Mouse (Mus musculus): ENCODE measurements around the gene Agbl3.

Agbl3 gene

DNA sequence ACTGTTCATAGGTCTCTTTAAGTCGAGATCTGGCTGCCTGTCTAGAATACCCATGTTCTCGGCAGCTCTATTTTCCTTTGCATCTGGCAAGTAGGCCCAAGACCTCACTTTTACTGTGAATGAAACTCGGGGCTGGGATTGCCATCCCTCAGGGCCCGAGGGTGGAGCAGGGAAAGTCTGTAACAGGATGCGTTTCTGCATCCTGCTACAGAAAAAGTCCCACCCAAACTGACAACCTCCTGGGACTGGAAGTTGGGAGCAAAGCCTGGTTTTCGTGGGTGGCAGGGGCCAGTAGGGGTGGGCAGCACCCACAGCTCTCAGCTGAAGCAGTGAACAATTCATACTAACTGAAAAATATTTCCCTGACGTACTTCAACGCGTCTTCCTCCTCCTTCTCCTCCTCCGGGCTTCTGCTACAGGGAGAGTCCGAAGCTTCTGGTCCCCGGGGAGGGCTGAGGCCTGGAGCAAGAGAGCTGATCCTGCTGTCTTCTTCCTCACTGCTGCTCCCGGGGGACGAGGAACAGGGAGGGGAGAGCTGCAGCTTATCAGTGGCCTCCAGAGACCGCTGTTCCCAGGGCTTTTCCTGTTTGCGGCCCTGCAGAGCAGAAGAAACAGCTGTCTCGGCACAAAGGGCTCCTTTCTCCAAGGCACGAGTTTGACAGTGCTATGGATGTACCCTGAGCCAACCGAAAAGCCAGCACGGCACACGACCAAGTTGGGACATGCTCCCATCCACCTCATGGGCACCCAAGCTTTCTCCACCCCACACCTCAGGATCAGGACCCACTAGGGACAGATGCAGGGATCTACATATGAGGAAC is 94.1 kb downstream of the Agbl3 start:
- no peak for DNase-seq (ENCODE audit: low read depth, low spot score)

DNA sequence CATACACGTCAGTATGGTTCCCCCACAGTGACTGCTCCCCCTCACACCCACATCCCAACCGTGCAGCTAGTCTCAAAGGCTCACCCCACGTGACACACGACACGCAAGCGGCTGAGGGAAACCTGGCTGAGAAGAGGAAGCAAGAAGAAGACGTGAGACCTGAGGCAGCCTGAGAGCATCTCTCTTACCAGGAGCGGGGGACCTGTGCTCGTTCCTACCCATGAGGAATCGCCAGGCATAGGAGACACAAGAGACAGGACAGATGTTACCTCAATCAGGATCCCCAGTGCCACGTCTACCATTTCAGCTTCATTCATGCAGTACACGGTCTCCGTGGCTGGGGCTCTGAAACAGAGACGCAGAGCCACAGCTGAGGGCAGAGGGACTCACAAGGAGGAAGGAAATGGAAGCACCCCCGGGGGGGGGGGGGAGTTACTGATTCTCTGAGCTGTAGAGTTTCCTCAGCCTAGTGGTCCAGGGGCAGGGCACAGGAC is 95.1 kb downstream of the Agbl3 start:
- peak; percentile 82 for DNase-seq (ENCODE audit: low read depth, low spot score)

DNA sequence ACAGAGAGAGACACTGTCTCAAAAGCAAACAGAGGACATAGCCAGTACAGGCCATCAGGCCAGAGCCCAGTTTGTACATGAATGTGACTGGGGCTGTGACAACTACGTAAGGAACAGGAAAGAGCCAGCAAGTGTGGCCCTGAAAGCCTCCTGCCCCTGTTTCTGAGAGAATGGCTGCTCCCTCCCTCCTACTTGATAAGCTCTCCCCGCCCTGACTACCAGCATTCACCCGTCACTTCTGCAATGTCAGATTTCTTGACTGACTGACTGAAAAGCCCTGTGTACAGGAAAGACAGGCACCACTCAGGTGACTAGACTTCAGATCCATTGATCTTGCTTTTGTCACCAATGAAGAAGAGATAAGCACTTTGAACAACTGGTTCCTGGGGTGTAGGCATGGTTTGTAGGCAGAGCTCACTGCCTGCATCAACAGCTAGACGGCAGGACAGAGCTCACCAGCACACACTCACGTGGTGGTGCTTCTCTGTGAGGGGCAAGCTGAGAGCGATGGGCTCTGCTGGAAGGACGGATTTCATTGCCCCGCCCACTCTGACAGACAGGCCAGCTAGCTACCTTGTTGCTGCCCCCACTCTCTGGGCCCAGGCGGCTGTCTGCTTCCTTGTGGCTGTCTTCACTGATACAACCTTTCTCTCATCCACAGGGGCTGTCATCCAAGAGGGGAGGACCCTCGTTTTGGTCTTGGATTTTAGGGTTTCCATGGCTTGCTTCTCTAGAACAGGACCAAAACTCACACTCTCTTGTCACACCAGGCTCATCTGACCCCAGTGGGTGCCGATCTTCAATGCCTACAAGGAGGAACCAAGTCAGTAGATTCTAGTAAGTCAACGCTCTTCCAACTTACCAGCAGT is 96.0 kb downstream of the Agbl3 start:
- peak; percentile 32 for DNase-seq (ENCODE audit: low read depth, low spot score)

DNA sequence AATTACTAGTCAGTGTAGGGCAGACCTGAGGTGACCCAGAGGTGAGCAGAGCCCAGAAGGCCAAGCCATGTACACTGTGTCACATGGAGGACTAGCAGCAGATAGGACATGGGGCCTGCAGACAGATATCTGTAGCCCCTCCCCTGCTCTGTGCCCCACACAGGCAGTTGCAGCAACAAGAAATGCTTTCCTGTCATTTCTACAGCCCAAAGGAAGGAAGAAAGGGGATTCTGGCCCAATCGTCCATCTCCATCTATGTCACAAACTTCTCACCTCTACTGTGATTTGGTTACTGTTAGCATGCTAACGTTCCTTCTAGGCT is 96.6 kb downstream of the Agbl3 start:
- DNase-seq (ENCODE audit: low read depth, low spot score): peak; percentile 29

DNA sequence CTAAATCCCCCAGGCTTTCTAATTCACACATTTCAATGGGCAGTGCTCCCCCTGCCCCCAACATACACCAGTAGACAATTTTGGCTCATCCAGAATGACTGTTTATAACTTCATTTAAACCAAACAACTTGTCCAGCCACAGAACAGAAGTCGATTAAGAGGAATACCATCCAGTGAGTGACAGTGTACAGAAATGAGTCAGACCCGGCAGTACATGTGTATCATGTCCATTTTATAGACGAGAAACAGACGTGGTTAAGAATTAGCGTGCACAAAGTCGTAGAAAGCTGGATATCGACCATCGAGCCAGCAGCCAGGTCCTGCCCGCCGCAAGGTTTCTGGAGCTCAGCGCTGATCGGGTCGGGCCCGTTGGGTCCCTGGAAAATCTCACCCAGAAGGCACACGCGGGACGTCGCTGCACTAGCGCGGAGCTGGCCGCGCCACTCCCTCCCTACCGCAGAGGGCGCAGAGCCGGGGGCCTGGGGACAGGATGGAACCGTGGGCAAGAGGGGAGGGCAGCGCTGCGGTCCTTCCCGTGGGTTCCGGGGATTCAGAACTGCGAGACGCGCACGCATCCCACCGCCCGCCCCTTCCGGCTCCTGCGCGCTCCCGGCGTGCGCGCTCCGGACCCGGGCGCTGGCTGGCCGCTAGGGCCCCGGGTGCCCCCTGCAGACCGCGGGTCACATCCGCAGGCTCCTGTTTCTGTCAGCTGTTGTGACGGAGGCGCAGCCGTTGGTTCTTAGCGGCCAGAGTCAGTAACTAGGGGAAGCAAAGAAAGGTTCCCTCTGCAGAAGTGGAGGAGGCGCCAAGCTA is 97.5 kb downstream of the Agbl3 start, which contains the start of gene Cyren:
Cyren (minus strand) TSS at position 552 of the 813 bp plus-strand sequence.
- DNase-seq (ENCODE audit: low read depth, low spot score): peak; percentile 94

DNA sequence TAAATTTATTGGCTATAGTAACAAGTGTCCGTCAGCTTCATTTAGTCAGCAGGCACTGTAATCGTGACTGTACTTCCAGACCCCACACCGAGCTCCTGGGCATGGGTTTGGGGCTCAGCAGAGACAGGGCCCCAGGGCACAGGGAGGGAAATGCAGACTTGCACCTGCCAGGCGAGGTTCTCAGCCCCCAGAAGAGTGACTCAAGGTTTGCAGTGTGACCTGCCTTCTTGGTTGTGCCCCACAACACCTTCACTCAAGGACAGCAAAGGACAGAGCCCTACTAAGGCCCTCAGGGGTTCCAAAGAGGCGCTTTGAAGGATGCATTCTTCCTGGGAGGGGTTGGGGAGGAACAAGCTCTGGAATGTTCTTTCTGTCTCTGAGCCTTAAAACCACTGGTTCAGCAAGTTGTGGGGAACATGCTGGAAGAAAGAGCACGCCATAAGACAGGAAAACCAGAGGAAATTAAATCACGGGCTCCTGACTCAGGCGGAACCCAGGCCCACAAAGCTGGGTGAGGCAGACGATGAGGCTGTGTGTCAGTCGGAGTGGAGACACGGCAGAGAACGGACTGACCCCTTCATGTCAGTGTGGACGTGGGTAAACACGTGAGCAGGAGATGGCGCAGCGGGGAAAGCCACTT is 99.0 kb downstream of the Agbl3 start:
- no peak for DNase-seq (ENCODE audit: low read depth, low spot score)

DNA sequence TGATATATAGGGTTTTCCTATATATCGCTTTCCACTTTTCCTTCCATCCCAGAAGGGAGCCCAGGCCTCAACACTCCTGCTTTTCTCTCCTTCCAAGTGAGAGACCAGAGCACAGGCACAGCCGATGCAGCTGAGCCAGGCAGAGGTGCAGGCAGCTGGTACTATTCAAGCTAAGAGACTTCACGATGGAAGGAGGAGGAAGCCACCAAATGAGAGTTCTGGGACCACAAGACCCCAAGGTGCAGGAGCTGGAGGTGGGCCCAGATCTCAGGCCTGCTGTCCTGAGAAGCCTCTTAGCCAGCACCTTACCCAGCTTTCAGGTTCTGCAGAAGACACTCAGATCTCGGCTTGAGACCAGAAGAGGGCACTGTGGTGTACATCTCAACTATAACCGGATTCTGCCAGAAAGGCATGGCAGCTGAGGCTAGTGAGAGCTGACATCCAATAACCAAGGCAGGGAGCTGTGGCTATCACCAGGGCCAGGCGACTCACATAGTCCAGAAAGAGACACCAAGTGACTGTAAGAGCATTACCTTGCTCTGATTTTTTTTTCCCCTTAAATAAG is 99.8 kb downstream of the Agbl3 start:
- peak; percentile 53 for DNase-seq (ENCODE audit: low read depth, low spot score)

DNA sequence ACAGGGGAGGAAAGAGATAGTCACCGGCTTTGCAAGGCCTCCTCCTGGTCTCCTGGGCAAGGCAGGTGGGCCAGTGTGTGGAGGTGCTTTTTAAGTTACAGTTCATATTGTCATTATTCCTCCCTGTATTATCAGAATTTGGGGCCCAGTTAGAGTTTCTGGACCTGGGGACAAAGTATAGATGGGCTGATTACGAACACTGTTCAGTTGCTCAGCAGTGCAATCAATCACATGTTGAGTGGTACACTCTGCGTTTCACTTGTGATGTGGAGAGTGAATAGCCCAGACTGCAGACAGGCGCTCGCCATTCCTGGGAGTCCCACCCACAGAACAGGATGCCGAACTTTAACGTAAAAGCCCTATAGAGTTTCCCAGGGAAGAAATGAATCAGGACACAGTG is 104.5 kb downstream of the Agbl3 start:
- DNase-seq (ENCODE audit: low read depth, low spot score): no peak

DNA sequence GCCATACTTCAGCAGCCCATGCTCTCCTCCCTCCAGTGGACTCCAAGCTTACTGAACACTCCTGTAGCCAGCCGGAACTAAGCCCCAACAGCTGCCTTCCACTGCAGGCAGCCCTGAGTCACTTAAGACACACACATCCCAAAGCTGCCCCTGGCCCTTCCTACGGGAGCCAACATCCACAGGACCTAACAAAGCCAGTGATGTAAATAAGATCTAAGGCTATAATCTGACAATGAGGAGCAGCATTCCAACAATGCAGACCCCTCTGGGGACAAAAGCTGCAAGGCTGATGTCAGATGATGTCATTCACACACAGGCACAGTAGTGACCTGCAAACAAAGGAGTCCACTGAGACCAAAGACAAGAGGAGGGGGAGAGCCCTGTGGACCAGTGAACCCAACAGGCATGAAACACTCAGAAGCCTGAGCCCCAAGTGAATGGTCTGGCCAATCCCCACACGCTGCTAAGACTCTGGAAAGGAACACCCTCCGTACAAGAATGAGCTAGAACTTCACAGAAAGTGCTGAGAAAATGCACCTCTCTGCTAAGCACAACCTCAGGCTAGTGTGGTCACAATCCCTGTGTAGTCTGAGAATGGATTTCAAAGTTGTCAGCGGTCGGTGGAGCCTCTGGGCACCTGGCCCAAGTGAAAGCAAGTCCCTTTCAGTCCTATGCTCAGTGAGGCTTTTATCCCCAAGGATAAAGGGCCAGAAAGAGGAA is 107.1 kb downstream of the Agbl3 start:
- no peak for DNase-seq (ENCODE audit: low read depth, low spot score)

DNA sequence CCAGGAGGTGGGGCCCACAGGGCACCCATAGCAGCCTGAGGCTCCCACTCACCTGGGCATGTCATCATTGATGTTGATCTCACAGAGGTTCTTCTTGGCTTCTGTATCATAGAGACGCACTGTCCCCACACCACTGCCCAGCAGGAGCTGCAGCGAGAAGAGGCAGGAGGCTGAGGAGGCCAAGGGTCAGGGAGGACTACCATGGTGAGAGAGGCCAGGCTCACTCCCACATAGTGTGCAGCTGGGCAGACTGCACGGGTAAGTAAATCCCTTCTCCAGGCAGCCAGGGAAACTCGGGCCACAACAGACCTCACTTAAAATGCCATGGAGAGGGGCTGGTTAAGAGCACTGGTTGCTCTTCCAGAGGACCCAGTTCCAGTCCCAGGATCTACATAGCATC is 109.0 kb downstream of the Agbl3 start:
- no peak for DNase-seq (ENCODE audit: low read depth, low spot score)

DNA sequence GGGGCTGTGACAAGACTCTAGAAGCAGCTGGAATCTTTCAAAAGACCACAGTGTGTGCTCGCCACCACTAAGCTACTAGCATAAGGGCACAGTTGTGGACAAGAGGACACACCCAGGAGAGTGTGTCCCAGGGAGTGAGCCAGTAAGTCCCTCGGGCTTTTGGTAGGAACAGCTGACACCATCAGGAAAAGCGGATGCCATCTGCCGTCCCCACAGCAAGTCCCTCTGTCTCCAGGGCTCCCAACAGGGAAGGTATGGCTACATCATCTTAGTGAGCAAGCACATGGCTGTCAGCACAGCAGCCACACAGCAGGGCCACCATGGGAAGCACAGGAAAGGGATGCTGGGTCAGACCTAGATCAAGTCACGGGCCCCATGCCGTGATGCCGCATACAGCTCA is 115.3 kb downstream of the Agbl3 start:
- DNase-seq (ENCODE audit: low read depth, low spot score): no peak

DNA sequence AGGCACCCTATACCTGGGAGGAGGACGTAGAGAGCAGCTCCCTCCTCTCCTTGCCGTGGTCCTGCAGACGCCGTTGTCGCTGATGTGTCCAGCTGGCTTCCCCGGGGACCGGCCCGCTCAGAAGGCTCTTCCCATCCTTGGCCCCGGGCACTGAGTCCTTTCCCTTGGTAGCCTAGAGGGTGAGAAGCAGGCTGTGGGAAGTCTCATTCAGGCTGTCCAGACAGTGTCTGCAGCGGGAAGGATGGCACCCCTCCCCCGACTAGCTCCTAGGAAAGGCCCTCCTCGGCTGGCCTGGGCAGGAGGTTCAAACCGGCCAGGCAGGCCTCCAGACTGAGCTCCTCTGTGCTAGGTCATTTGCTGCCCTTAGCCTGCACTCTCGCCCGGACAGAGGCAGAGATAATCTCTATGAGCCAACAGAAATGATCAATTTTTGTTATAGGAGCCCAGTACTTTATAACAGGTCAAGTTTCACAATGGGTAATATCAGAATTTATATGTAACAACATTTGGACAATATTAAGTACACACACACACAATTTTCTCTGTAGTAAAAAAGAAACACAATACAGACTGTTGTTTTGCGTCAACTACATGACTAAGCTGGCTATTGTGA is 116.0 kb downstream of the Agbl3 start:
- no peak for DNase-seq (ENCODE audit: low read depth, low spot score)

DNA sequence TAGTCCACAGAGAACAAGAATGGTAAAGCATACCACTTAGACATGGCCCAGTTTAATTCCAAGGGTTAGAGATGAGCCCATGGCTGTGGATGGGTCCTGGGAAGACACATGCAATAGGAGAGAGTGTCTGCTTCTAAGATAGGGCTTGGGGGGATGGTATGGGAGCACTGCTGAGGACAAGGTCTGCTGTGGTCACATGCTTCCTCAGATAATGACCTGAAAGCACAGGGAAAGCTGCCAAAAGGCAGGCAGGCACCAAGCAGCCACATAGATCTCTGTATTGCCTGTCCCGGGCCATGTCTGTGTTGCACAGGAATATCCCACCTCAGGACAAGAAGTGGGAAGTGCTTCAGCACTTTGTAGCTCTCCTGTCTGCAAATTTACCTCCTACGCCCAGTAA is 118.9 kb downstream of the Agbl3 start:
- no peak for DNase-seq (ENCODE audit: low read depth, low spot score)

DNA sequence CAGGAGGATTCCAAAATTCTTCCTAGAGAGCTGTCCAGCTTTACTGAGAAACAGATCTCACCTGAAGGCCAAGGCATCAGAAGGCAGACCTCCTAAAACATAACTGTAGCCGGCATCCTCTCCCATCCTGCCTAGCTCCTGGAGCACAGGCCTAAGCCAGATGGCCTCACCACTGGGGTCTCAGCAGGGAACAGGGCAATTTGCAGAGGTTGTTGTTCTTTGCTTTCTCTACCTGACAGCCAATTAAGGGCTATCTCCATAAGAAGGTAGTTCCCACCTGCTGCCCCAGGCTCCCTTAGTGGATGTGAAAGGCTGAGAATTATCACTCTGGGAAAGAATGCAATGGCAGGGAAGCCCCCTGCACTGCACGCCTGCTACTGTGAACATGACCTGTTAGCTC is 120.8 kb downstream of the Agbl3 start:
- DNase-seq (ENCODE audit: low read depth, low spot score): no peak

DNA sequence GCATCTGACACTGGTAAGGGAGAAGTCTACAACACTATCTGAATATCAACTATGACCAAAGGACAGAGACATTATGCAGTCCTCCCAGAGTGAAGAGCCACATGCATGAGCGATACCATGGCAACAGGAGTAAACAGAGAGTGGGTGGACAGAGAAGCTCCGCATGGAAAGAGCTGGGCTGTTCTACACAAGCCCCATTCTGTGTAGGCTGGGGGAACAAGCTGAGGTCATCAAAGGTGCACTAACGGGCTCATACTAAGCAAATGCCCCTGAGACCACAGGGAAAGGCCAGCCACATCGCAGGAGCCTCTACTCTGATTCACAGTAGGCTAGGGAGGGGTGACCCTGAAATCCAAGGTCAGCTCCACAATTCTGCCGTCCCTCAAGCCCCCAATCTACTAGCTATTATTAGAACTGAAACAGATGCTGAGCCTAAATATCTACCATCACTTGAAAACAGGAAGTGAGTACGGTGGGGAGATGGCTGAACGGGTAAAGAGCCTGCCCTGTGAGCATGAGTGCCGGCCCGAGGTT is 121.7 kb downstream of the Agbl3 start:
- DNase-seq (ENCODE audit: low read depth, low spot score): peak; percentile 85

DNA sequence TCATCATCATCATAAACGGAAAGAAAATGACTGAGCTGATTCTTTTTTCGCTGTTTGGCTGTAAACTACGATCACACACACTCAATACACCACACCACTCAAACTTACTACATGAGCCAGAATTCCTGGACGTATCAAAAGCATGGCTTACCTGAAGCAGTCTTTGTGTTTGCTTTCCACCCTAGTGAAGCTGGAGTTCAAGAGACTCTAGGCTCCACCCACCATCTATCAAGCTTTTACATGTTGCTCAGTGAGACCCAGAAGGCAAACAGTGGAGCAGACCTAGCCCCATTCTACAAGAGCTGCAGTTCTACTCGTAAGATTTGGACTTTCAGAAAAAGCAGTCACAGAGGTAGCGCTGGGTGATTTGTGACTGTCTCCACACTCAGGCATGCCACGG is 122.3 kb downstream of the Agbl3 start:
- DNase-seq (ENCODE audit: low read depth, low spot score): no peak

DNA sequence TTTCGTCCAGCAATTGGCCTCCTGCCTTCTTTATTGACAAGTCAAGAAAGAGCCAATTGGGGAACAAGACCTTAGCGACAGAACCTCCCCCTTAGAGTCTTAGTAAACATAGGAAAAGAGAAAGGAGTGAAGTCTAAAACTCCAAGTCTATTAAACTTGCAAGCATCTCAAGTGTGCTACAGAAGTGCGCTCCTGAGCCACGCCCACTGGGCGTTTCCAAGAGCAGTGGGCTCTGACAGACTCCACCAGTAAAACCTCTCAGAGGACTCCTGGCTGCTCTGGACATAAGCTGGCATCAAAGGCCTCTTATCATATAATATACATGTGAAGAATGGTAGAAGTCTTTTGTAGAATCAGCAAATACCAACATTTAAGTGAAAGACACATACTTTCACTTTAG is 123.2 kb downstream of the Agbl3 start:
- peak; percentile 21 for DNase-seq (ENCODE audit: low read depth, low spot score)

DNA sequence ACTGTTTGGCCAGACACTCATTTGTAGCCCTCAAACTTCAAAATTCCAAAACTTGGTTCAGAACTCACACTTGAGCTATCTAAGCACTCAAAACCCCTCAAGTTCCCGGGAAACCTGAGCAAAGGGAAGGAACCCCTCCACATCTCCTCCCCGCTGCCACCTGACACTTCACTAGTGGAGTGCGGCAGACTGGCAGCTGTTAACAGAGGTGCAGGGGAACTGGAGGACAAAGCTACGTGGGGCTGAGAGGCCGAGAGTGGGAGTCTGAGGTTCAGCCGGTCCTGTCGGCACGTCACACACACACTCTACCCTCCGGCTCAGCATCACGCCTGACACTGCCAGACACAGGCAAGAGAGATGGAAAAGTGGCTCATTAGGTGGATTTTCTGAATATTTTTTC is 123.6 kb downstream of the Agbl3 start:
- DNase-seq (ENCODE audit: low read depth, low spot score): no peak

DNA sequence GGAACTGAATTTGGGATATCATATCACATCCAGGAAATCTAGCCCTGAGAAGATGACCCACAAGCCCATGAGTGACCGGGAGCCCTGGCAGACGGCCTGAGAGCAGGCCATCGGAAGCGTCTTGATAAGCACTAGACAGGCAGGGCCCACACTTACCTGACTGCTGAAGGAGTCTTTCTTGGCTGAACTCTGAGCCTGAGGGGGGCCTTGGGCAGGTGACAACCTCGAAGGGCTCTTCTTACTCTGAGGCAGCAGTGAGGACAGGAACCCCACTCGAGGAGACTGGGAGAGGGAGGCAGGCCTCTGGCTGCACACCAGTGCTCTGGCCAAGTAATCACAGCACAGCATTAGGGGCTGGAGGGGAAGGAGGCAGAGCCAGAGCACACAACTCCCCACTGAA is 124.1 kb downstream of the Agbl3 start:
- no peak for DNase-seq (ENCODE audit: low read depth, low spot score)

DNA sequence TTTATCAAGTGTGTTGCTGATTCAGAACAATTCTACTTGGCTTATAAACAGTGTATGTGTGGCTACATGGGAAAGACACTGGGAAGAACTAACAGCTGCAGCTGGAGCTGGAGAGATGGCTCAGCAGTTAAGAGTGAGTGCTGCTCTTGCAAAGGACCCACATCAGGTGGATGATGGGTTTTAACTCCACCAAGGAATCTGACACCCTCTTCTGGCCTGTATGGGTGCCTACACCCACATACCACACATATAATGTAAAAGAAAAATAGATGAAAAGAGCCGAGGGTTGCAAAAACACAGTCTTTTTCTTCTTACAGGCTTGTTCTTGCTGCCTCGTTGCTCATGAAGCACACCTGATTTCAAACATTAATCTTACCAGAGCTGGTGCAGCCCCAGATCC is 125.9 kb downstream of the Agbl3 start:
- peak; percentile 29 for DNase-seq (ENCODE audit: low read depth, low spot score)

All from A20 (cell line).